9 mouse cellular contexts compared by ENCODE assay signal in genomic region chr3:38360421-38360921, GRCm38 (mm10).
A peak's percentile ranks its signal among the peaks of the same experiment; 100 is the strongest.
DNase-seq lines count a peak whose midpoint lies in the region; ATAC-seq lines count a peak whose summit lies in the region.
"Had no signal": no experiment of that assay in that cellular context is flagged by ENCODE, and none has a peak within 500 bp of the region (broad histone marks: within the 10 kb centered on the region; RNA-seq: fewer than 3 reads in every experiment).

No protein-coding gene starts in this region.

- H3K4me1 ChIP-seq in forebrain, embryonic 10.5 days = peaks cover 28% of the 10 kb centered on the region
- peaks cover 3% of the 10 kb centered on the region; the same call in 1 of the 2 replicates for H3K4me1 ChIP-seq in forebrain, embryonic 11.5 days (replicated peaks; ENCODE audit: control insufficient read depth, insufficient read depth, low read length)
- H3K4me1 ChIP-seq in lung, embryonic 16.5 days (replicated peaks; ENCODE audit: control insufficient read depth, insufficient read depth, low read length) = peaks cover 15% of the 10 kb centered on the region
- H3K4me1 ChIP-seq in heart, embryonic 10.5 days = peaks cover 32% of the 10 kb centered on the region

- 33% methylated on average over 3 of the region's 3 CpGs for whole genome bisulfite sequencing in forebrain, embryonic 10.5 days
- 25% methylated on average over 3 of the region's 3 CpGs for WGBS in forebrain, embryonic 11.5 days
- WGBS in lung, embryonic 16.5 days = 21% methylated on average over 3 of the region's 3 CpGs
- WGBS in heart, embryonic 10.5 days = 13% methylated on average over 3 of the region's 3 CpGs

- H3K27me3 ChIP-seq in forebrain, embryonic 10.5 days (ENCODE audit: poor library complexity, severe bottlenecking) = no peaks in the 10 kb centered on the region
- H3K27me3 ChIP-seq in forebrain, embryonic 11.5 days (ENCODE audit: control insufficient read depth, insufficient read depth, low read length) = no peaks in the 10 kb centered on the region
- H3K27me3 ChIP-seq in lung, embryonic 16.5 days (ENCODE audit: control insufficient read depth, insufficient read depth, low read depth, low read length) = no peaks in the 10 kb centered on the region
- H3K27me3 ChIP-seq in heart, embryonic 10.5 days (ENCODE audit: insufficient read depth, poor library complexity, severe bottlenecking) = no peaks in the 10 kb centered on the region
- H3K27me3 ChIP-seq: embryonic facial prominence, embryonic 15.5 days had no signal

- ATAC-seq in forebrain, embryonic 11.5 days (replicated peaks; ENCODE audit: low FRiP score) = no peak
- ATAC-seq in lung, embryonic 16.5 days (ENCODE audit: low read depth) = no peak

- H3K27ac ChIP-seq in forebrain, embryonic 10.5 days = peak overlapping the region; percentile 40
- no peak overlapping the region for H3K27ac ChIP-seq in forebrain, embryonic 11.5 days (ENCODE audit: low read depth, low read length)
- peak overlapping the region; percentile 55 for H3K27ac ChIP-seq in lung, embryonic 16.5 days (ENCODE audit: low read length)
- H3K27ac ChIP-seq in heart, embryonic 10.5 days = peak overlapping the region; percentile 59
- H3K27ac ChIP-seq: embryonic facial prominence, embryonic 15.5 days had no signal

- no peak overlapping the region for H3K9ac ChIP-seq in forebrain, embryonic 11.5 days (ENCODE audit: low read length)
- peak overlapping the region; percentile 20; the same call in 1 of the 2 replicates for H3K9ac ChIP-seq in lung, embryonic 16.5 days (ENCODE audit: low read length)
- H3K9ac ChIP-seq: embryonic facial prominence, embryonic 15.5 days had no signal

- no peaks in the 10 kb centered on the region for H3K9me3 ChIP-seq in forebrain, embryonic 10.5 days
- H3K9me3 ChIP-seq in forebrain, embryonic 11.5 days (ENCODE audit: control insufficient read depth, low read length) = no peaks in the 10 kb centered on the region
- H3K9me3 ChIP-seq in lung, embryonic 16.5 days (ENCODE audit: control insufficient read depth, low read length) = no peaks in the 10 kb centered on the region
- H3K9me3 ChIP-seq in heart, embryonic 10.5 days = no peaks in the 10 kb centered on the region
- H3K9me3 ChIP-seq: embryonic facial prominence, embryonic 15.5 days had no signal

- H3K36me3 ChIP-seq in forebrain, embryonic 10.5 days (replicated peaks) = no peaks in the 10 kb centered on the region
- H3K36me3 ChIP-seq in forebrain, embryonic 11.5 days (ENCODE audit: control insufficient read depth, insufficient read depth, low read length) = no peaks in the 10 kb centered on the region
- no peaks in the 10 kb centered on the region for H3K36me3 ChIP-seq in lung, embryonic 16.5 days (ENCODE audit: control insufficient read depth, insufficient read depth, low read length)
- H3K36me3 ChIP-seq in heart, embryonic 10.5 days = no peaks in the 10 kb centered on the region
- H3K36me3 ChIP-seq: embryonic facial prominence, embryonic 15.5 days had no signal

- DNase-seq in forebrain, embryonic 10.5 days (ENCODE audit: extremely low spot score, low spot score) = no peak
- DNase-seq in forebrain, embryonic 11.5 days (ENCODE audit: low spot score) = no peak
- DNase-seq in lung, adult 18-20 months = no peak
- DNase-seq in heart, embryonic 10.5 days (ENCODE audit: low spot score) = no peak
- peak; percentile 39 for DNase-seq in mesoderm, embryonic 11.5 days (ENCODE audit: low read depth, low spot score)
- DNase-seq in cerebellum, postnatal 25 days = no peak
- no peak for DNase-seq in cerebellum, postnatal 14 days

- H3K4me2 ChIP-seq in forebrain, embryonic 11.5 days (ENCODE audit: low read depth, low read length, severe bottlenecking) = no peak overlapping the region
- H3K4me2 ChIP-seq in lung, embryonic 16.5 days (ENCODE audit: low read depth, low read length) = no peak overlapping the region
- H3K4me2 ChIP-seq: embryonic facial prominence, embryonic 15.5 days had no signal

- no peak overlapping the region for H3K4me3 ChIP-seq in forebrain, embryonic 10.5 days
- no peak overlapping the region for H3K4me3 ChIP-seq in forebrain, embryonic 11.5 days (ENCODE audit: low read depth, low read length)
- no peak overlapping the region for H3K4me3 ChIP-seq in lung, embryonic 16.5 days (ENCODE audit: low read length)
- no peak overlapping the region for H3K4me3 ChIP-seq in heart, embryonic 10.5 days
- H3K4me3 ChIP-seq: embryonic facial prominence, embryonic 15.5 days had no signal
